Mouse (Mus musculus): ENCODE data around the gene Itpr3.
A peak's percentile ranks its signal among the peaks of the same experiment; 100 is the strongest.

The Itpr3 gene

DNA sequence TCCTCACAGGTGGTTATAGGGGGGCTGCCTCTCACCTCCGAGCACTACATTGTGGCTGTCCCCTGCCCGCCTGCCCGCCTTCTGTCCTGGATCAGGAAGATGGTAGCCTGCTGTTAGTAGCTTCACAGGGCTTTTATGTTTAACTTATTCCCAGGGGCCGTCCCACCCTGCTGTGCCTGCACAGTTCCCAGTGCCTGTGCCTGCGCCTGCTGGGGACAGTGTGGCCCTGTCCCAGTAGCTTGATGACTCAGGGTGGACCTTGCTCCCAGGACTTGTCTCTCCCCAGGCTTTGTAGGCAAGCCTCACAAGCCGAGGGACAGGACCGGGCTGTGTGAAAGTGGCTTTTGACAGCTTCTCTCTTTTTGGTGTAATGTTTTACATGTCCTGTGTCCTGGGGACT is 64.7 kb downstream of the Itpr3 start:
- no peak for DNase-seq

DNA sequence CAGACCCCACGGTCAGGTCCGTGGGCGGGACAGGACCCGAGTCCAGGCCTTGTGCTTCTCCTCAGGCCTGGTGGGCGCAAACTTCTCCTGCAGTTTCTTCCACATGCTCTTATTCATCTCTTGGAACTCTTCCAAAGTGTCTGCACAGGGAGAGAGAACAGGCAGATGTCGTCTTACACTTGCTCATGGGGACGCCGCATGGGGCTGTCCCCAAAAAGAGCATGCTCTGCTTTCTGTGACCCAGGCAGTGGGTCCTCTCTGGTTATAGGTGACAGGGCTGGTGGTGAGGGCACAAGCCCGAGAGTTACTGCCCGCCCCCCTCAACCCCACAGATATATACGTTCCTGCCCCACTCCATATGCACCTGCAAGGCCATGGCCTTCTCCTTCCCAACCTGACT is 65.6 kb downstream of the Itpr3 start:
- no peak for DNase-seq

DNA sequence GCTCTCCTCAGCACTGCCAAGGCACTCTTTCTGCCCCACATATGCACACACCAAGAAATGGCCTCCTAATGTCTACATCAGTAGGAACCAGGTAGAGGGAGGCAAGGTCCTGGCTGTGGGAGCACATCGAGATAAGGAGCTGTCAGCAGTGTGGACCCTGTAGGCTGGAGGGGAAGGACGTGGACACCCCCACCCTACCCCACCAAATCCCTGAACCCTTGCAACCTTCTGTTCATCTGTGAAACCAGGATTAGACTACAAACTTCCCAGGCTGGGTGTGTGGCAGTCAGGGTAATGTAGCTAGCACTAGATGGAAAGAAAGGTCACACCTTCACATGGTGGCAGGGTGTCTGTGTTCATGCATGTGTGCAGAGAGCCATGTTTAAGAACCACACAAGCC is 66.0 kb downstream of the Itpr3 start:
- DNase-seq = no peak

DNA sequence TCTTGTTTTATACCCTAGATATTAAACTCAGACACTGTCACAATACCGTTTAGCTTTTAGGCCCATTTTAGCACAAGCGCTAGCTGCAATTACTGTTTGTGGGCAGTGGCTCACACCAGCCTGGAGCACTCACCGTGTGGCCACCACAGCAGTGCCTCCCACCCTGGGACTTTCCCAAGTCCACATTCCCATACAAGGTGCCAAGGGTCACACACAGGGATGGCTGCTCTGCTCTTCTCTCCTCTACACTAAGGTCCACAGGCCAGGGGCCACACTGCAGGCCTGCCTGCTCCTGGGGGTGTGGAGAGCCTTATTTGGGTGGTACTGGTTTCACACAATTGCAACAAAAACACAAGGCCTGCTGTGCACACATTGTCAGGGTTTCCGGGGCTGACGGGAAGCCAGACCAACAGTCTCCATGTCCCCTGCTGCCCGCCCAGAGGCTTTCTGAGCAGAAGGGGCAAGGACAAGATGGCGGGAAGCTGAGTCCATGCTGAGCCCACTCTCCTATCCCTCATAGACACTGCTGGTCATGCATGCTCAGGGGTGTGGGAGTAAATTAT is 66.8 kb downstream of the Itpr3 start:
- no peak for DNase-seq

DNA sequence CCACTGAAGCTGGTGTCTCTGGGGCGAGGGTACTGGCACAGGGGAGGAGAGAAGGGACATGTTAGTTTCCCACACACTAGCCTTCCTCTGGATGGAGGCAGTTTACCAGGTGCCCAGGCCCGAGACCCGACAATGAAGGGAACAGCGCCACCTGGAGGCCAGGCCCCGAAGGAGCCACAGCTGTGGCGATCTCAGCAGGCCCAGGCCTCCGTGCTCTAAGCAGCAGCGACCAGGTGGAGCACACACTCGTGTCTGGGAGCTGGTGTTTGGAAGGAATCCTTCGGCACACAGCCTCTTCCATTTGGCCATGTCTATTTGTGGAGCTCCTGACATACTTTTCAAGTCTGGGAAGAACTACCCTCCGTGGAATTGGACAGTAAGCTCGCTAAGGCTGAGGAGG is 68.1 kb downstream of the Itpr3 start:
- peak; percentile 87 for DNase-seq

DNA sequence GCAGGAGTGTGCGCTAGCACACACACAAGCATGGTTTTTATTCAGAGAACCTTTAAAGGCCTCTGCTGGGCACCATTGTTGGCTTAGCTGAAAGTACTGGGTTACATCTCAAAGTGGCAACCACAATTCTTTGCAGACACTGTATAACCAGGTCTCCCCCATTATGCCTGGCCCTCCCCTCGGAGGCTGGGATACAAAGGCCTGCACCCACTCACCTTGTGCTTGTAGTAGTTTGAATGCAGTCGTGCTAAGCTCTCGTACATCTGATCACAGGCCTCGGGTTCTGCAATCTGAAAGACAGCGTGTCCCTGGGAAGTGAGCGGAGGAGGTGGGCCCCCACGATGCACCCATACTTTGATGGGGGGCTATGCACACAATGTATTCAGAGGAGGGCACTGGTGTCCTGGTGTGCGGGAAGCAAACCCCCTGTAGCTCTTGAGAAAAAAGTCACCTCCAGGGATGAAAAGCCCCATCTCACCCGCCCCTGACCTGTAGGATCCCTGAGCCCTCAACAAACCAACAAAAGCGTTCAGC is 68.6 kb downstream of the Itpr3 start:
- DNase-seq = no peak

DNA sequence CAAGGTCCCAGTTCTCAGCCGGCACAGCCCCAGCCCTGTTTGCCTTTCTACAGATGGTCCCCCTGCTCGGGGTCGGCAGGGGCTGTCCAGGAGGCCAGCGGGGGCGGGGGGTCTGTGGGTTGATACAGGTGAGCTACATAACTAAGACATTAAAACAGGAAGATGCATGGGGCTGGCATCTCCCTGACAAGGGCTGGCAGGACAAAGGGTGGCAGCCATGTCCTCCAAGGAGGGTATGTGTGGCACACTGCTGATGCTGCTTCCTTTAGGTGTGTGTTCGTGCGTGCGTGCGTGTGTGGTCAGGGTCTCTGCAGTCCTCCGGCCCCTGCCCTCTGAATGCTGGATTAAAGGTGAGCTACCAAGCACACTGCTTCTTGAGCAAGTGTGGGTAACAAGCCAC is 69.9 kb downstream of the Itpr3 start:
- DNase-seq = no peak

DNA sequence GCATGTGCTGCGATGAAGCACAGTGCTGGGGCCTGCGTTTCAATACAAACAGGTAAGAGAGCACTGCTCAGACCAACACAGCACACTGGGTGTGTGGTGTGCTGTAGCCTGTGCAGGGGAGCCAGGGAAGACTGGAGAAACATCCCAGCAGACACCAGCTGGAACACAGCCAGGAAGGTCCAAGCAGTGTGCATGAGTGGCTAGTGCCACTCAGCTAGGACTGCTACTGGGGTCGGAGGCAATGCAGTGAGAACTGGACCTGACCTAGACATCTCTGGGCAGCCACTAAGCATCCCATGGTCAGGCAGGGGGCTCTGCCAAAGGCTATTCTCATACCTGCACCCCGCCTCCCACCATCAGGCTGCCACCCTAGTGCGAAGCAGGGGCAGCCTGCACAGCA is 71.1 kb downstream of the Itpr3 start:
- DNase-seq = no peak

DNA sequence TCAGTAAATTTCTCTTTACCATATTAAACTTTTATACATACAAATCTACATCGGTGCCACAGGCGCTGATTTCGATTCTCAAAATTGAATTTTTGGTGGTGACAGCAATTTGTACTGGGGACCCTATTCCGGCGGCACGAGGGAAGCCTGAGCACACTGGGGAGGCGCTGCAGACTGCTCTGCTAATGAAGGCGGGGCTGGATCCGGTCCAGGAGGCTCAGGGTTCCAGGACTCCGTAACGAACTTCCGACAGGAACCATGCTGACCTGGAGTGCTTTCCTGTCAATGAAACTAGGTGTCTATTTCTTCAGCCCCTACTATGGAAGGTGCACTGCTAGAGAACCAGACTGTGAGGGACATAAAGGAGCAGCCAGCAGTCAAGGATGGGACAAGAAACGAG is 72.2 kb downstream of the Itpr3 start:
- DNase-seq = peak; percentile 45 to 57

DNA sequence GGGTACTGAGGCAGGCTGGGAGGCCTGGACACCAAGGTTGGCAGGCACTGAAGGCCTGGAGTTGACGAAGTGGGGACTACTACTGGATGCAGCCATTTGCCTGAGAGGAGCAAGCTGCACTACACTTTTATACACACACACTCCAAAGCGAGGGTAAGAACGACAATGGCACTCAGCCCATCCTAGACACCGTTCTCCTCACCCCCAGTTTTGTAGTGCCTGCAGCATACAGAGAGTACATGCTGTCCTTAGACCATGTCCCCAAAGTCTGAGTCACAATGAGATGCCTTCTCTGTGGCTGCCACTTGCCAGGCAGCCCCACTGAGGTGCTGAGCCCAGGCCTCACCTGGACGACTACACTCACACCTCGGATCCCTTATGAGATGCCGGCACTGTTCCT is 72.7 kb downstream of the Itpr3 start:
- DNase-seq = no peak

DNA sequence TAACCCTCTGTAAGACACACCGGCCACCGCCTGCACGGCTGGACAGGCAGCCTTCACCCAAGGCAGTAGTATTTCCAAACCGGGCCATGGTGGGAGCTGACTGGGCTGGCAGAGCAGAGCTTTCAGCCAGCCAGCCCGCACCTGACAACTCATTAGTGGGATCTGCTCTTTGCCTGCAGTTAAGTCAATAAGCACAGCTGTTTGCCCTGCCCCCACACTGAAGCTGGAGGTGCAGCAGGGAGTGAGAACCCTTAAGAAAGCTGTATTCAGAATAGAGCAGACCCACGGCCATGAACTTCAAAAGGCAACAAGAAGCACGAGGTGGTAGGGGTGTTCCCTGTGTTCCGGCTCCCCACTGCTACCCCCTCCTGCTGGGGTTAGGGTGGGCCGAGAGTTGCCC is 73.1 kb downstream of the Itpr3 start:
- no peak for DNase-seq

DNA sequence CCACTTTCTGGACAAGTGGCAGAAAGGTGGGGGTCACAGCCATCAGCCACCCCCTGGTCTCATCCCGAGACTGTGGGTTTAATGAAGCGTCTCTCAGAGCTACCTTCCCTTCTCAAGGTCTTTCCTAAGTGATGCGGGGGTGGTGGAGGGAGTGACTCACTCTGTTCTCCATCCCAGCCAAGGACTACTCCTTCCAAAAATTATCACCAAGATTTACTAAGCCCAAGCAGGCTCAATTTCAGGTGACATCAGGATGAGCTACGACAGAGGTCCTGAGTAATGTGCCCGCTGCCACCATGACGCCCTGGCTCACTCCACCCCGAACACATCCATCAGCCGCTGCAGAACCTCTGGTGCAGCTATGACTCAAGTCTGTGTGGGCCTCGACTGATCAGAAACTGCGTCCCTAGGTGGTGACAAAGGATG is 74.1 kb downstream of the Itpr3 start:
- DNase-seq = no peak

DNA sequence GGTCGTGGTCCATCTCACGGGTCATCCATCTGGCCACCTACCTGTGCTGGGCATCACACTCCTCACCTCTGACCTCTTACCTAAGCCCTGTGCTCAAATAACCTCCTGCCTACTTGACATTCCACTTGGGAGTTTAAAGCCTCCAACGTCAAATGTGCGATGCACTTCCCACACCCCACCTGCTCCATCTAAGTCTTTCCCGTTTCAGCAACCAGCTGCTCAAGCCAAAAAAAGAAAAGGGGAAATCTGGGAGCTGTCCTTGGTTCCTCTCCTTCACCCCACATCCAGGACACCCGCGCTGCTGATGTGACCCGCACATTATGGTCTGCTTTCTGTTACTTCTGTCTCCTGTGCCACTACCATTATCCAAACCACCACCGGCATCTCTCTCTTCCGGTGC is 75.1 kb downstream of the Itpr3 start:
- no peak for DNase-seq

DNA sequence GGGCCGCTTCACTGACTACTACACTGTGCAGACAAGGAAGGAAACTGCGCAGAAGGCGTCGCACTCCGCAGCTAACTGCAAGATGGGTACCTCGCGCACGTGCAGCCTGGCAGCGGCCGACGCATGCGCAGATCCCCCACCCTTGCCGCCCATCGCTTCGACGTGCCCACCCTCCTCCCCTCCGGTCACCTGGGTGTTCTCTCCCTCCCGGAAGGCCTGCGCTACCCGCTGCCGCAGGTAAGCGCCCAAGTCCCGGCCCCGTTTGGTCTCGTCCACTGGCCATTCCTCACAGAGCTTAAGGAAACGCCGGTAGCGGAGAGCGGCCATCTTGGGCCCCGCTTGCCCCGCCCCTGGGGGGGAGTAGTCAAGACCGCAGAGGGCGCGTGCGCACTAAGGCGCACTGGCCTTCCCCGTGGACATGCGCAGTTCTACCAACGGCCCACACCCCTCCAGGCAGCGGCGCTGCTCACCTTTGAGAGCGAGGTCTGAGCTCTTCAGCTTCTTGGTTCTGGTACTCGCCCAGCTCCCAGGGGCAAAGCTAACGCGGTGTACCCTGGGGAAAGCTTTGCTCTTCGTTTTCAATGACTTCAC is 76.5 kb downstream of the Itpr3 start, which contains the start of gene Uqcc2:
Uqcc2 (minus strand) TSS at position 366 of the 591 bp plus-strand sequence.
- DNase-seq = peak; percentile 98 to 99

DNA sequence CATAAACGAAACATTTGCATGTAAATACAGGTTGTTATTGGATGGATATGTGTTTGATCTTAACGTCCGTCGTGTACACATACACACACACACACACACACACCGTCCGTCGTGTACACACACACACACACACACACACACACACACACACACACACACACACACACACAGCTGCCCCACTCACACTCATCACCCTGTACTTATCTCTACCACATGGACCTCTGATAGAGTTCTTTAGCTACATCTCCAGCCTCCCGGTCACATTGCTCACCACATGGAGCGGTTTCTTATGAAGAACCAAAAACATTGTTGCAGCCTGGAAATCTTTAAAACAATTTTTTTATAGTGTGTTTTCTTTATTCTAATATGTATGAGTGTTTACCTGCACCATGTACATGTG is 77.1 kb downstream of the Itpr3 start:
- DNase-seq = no peak

DNA sequence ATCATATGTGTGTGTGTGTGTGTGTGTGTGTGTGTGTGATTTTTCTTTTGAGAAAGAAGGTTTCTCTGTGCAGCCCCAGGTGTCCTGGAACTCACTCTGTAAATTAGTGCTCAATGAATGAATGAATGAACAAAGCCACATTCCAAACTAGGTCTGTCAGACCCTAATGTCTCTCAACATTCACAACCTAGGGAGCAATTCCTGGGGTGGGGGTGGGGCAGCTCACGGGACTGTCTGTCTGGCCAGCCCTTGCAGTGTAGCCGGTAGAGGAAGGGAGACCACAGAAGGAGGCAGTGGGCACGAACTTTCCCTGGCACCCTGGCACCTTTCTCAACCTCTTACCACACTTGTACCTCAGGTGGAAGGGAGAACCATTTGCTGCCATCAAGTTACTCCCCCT is 77.6 kb downstream of the Itpr3 start:
- no peak for DNase-seq

DNA sequence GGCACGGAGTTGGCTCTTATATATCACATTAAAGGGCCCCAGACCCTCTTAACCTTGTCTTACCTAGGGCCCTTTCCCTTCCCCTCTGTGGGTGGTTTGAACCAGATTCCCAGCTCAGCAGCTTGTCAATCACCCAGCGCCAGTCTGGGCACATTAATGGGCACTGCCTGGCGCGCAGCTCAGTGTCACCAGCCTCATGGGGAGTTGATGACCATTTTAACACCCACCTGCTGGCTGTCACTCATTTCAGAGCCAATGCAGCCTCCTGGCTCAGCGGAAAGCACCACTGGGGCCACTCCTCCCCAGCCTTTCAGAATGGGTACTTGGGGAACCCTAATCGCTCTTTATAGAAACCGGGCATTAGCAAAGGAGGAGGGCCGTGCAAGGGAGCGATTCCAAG is 81.3 kb downstream of the Itpr3 start:
- DNase-seq = no peak

DNA sequence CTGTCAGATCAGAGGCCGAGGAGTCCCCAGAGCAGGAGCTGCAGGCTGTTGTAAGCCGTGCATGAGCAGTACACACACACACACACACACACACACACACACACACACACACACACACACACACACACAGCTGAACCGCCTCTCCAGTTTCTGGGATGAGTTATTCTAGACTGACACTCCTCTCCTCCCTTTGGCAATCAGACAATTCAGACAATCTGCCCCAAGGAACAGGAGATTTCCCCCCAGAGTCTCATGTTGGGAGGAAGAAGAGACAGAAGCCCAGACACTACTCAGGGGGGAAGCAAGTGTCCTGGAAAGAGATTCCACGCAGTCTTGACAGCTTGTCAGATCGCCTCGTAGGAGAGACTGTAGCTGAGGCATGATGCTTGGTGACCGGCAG is 82.2 kb downstream of the Itpr3 start:
- no peak for DNase-seq

DNA sequence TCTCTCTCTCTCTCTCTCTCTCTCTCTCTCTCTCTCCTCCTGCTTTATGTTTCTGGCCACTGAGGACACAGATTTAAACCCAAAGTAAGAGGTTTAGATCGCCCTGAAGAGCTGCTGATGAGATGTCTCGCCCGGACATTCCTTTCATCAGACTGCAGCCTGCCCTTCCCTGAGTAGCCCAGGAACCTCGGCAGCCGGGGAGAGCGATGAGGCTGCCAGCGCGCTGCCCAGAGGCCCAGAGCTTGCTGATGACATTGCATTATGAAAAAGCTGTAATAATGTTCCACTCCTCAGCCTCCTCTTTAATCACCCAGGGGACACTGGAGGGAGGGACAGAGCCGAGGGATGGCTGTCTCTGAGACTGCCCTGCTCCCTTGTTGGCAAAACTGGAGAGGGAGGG is 83.2 kb downstream of the Itpr3 start:
- no peak for DNase-seq

DNA sequence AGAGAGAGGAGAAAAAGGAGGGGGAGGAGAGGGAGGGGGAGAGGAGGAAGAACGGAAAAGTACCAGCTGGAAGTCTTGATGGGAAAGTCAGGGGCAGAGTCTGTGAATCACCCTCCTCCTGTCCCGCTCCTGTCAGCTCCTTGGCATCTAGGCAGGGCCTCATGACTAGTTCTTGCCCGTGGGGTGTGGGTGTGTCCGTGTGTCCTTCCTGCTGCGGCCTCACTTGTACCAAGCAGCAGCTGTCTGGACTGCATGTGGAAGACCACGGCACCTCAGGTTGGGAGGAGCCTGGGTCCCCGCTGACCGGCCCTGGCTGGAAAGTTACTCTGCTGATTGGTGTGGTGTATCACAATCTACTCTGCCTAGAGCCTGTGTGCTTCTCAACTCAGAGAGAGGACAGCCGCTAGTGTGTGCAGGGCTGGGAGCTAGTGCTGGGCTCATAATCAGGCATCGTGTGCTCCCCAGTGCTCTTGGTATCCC is 84.9 kb downstream of the Itpr3 start:
- no peak for DNase-seq

DNA sequence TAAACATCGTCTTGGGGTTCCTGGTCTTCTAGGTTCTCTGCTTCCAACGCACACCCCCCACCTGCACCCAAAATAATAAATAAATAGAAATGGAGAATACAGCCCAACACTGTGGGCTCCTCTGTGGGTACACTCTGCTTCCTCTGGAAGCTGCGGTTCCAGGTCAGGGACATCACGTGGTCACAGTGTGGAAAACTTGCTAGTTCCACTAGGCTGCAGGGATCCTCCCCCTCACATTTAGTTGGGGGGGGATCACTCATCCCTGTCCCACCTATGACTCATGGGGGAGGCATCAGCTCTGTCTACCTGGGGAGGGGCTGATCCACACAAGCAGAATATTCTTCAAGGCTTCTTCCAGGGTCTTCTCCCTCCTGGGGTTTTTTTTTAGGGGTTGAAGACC is 87.0 kb downstream of the Itpr3 start:
- no peak for DNase-seq

DNA sequence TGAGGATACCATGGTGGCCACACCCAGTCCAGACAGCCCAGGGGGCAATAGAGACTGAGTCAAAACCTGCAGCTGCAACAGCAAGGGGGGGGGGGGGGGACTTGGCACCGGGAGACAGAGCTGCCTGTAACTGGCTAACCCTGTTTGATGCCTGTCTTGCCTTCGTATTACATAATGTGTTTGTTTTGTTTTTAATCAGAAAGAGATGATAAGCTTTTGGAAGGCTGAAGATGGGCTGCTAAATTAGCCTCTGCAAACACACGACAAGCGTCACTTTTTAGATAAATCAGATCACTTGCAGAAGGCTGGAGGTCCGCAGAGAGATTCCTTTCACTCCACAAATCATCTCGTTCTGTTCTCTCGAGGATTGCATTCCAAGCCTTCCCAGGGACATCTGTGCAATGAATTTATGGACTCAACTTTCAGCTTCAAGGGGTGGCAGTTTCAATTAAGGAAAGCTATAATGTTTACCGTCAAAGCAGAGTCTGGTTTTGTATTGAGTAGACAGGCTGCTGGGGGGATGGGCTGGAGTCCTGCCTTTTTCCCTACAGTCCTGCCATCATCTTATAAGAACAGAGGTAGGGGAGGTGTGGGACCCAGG is 89.3 kb downstream of the Itpr3 start:
- DNase-seq = no peak

DNA sequence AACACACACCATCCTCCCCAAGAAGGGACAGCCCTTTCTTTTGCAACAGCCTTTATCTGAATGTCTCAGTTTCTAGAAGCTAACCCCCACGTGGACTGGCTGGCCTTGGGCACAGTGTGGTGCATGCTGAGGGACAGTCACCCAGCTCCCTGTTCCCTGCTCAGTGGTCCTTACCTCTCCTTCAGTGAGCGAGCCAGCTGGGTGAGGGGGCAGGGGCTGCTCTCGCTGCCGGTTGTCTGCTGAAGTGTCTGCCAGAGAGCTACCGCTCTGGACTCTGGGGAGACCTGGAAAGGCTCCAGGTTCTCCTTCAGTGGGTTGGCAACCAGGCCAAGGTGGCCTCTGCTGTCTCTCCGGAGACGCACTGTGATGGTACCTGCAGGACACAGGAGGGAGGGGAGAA is 93.8 kb downstream of the Itpr3 start:
- peak in 1 of 2 experiments; percentile 19 for DNase-seq

DNA sequence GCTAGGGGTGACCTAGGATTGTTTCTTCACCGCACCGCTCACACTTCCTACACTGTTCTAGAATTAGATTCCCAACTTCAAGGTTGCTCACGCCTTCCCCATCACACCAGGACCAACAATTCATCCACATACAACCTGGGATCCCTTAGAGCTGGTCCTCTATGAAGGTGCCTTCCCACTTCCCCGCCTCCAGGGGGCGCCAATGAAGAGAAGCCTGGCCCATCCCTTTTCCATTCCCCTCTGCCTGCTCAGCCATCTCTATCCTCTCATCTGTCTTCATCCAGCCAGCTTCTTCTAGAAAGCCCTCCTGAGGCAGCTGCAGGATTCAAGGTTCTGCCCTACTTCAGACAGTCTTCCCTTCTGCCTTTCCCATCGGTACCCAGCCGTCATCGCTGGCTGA is 94.3 kb downstream of the Itpr3 start:
- peak; percentile 34 to 36 for DNase-seq
